Mouse (Mus musculus): ENCODE measurements around the gene Limk2.

GRCm38 (mm10) chr11:3389996-3390395 is 19.0 kb downstream of the Limk2 start:
- TF ChIP-seq TAL1 (conservative IDR thresholded peaks at IDR 0.05; ENCODE audit: low read depth, low read length) (no peak), GATA1 (IDR thresholded peaks at IDR 0.05; ENCODE audit: borderline replicate concordance, low read length) (no peak), POLR2AphosphoS5 (IDR thresholded peaks at IDR 0.05; ENCODE audit: insufficient replicate concordance, low read depth, low read length) (no peak)

Data from G1E (cell line).